Mouse (Mus musculus) heart, postnatal 36 days (tissue): ENCODE data around the gene Pus3. TPM values are rescaled to one million over a fixed set of nuclear protein-coding genes. Genes with fewer than 3 reads are reported as not detected.
"Not testable (repeated sequence)": the region's sequence is repeated elsewhere in the genome, so short reads cannot be mapped to it uniquely, and the experiment has no call there.

ENCODE experiments used
- DNase-seq, 2 experiments: peaks; one replicate each; pipeline ENCODE4 v3.0.0; 2021 to 2022
- intact Hi-C: fragments of 180-260 bp; cut with DNase I; formaldehyde crosslinking; loops from one replicate; pipeline ENCODE4 v1.15.1; 2025
- total RNA-seq, 2 experiments: library from RNA; stranded (reverse); gene quantifications; 2 replicates each; pipeline ENCODE4 v1.2.3; 2021

Gene Pus3
- total RNA-seq, 2 experiments from 2014 or later: 6.6 to 6.7 TPM

DNA sequence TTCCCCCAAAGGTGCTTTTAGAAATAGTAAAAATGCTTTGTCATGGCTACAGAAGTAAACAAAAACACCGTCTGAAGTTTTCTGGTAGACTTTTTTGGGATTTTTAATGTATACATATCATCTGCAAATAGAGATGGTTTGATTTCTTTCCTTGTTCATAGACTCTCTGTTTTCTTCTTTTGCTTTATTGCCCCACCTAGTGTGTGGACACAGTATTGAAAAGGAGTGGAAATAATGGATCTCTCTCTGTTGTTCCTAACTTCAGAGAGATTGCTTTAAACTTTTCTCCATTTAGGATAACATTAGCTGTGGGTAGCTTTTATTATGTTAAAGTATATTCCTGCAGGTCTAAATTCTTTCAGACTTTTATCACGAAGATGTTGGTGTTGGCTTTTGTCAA is 55.6 kb downstream of the Pus3 start:
- DNase-seq: no peak
- intact Hi-C loops: no loop called here

DNA sequence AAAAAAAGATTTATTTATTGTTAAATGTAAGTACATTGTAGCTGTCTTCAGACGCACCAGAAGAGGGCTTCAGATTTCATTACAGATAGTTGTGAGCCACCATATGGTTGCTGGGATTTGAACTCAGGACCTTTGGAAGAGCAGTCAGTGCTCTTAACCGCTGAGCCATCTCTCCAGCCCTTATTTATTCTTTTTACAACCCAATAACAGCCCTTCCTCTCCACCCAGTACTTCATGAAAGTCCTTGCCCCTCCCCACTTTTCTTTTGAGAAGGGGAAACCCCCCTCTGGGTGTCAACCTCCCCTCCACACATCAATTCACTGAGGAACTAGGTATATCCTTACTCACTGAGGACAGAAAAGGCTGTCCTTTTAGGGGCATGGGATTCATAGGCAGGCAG is 58.4 kb downstream of the Pus3 start:
- DNase-seq: not testable (repeated sequence)

More for the DNA sequence above, 58.4 kb downstream of the Pus3 start:
- intact Hi-C loops: not testable (repeated sequence)

Other genes starting within 250 kb of the Pus3 start
- gene Cdon, start 137.5 kb upstream of the Pus3 start, total RNA-seq: 10 to 100 TPM; 13.3 to 16.2 TPM
- not detected for gene Gm1113, start 40.3 kb upstream of the Pus3 start, total RNA-seq
- gene Ddx25, start 67 bp upstream of the Pus3 start, total RNA-seq: not detected
- gene Pate2, start 11.7 kb downstream of the Pus3 start, total RNA-seq: not detected
- 1 to 10 TPM; 1.6 to 2.4 TPM for gene Hyls1, start 11.8 kb downstream of the Pus3 start, total RNA-seq
- not detected for gene Pate4, start 53.3 kb downstream of the Pus3 start, total RNA-seq
- gene Pate3, start 89.6 kb downstream of the Pus3 start, total RNA-seq: not detected
- gene Pate1, start 128.8 kb downstream of the Pus3 start, total RNA-seq: not detected
- gene Gm17677, start 182.5 kb downstream of the Pus3 start, total RNA-seq: not detected
- not detected for gene Gm17727, start 219.5 kb downstream of the Pus3 start, total RNA-seq
- gene Gm27235, start 231.5 kb downstream of the Pus3 start, total RNA-seq: not detected
- not detected for gene D730048I06Rik, start 231.5 kb downstream of the Pus3 start, total RNA-seq